Mouse (Mus musculus) CH12.LX (cell line): ENCODE results near the gene Zgrf1. TPM values are rescaled to one million over a fixed set of nuclear protein-coding genes. Genes with fewer than 3 reads are reported as not detected.

Experiments used
- DNase-seq: peaks from one replicate; pipeline ENCODE4 v3.0.0-alpha.2; 2013; ENCODE audit errors: extremely low read depth
- H3K27ac ChIP-seq: 2 replicates; pipeline ENCODE4 v1.5.1; 2012; ENCODE audit warnings: low read depth, mild to moderate bottlenecking, control low read depth, moderate library complexity; ENCODE audit not compliant: insufficient read depth
- H3K27me3 ChIP-seq: replicated peaks from 2 replicates; pipeline ENCODE3; 2012; ENCODE audit warnings: inconsistent platforms
- H3K36me3 ChIP-seq, 2 experiments: replicated peaks in 1 of 2; 2 replicates each; pipeline versions ENCODE3 to v1.6.1; 2012; ENCODE audit warnings: inconsistent platforms in 1 of 2, low read length in 1 of 2, mild to moderate bottlenecking in 1 of 2, mixed read lengths in 1 of 2, moderate library complexity in 1 of 2; ENCODE audit not compliant: control insufficient read depth in 1 of 2, insufficient read depth in 1 of 2
- H3K4me1 ChIP-seq, 2 experiments: 2 replicates each; pipeline ENCODE4 v1.6.1; 2012; ENCODE audit warnings: inconsistent platforms in 1 of 2, moderate library complexity in 1 of 2; ENCODE audit not compliant: insufficient read depth in 2 of 2, control insufficient read depth in 1 of 2
- H3K4me2 ChIP-seq: 2 replicates; pipeline ENCODE4 v1.6.1; 2012; ENCODE audit warnings: low read depth, mild to moderate bottlenecking, control low read depth; ENCODE audit not compliant: poor library complexity, insufficient read depth, severe bottlenecking
- H3K4me3 ChIP-seq, 3 experiments: fragments of 150-350 bp in 1 of 3; sonication (generic) in 1 of 3; replicated peaks in 1 of 3; 2 replicates each; pipeline versions ENCODE3 to v1.5.1; 2011 to 2012; ENCODE audit warnings: low read depth in 2 of 3, low read length in 2 of 3, mild to moderate bottlenecking in 2 of 3, moderate library complexity in 2 of 3, control low read depth in 1 of 3, improper control_type of control experiment in 1 of 3, inconsistent platforms in 1 of 3, mixed read lengths in 1 of 3; ENCODE audit not compliant: poor library complexity in 1 of 3
- H3K79me2 ChIP-seq: replicated peaks from 2 replicates; pipeline ENCODE4 v1.6.1; 2012; ENCODE audit warnings: mild to moderate bottlenecking, moderate library complexity; ENCODE audit not compliant: control insufficient read depth, poor library complexity, insufficient read depth, severe bottlenecking; ENCODE audit errors: extremely low read depth
- H3K9ac ChIP-seq: 2 replicates; pipeline ENCODE4 v1.6.1; 2012; ENCODE audit warnings: low read depth, mild to moderate bottlenecking, control low read depth, moderate library complexity; ENCODE audit not compliant: insufficient read depth
- H3K9me3 ChIP-seq: replicated peaks from 2 replicates; pipeline ENCODE3; 2012; ENCODE audit warnings: low read length, inconsistent platforms, mixed read lengths
- BHLHE40 ChIP-seq: IDR thresholded peaks from 2 replicates; pipeline ENCODE4 v1.6.1; 2011; ENCODE audit warnings: mild to moderate bottlenecking, low read depth, low read length, improper control_type of control experiment
- CTCF ChIP-seq, 2 experiments: IDR thresholded peaks in 1 of 2; conservative IDR thresholded peaks in 1 of 2; 2 replicates each; pipeline ENCODE4 v1.5.1; 2011 to 2012; ENCODE audit warnings: low read depth in 2 of 2, low read length in 2 of 2, improper control_type of control experiment in 1 of 2, inconsistent platforms in 1 of 2, mild to moderate bottlenecking in 1 of 2, moderate library complexity in 1 of 2
- EP300 ChIP-seq: IDR thresholded peaks from 2 replicates; pipeline ENCODE4 v1.6.1; 2011; ENCODE audit warnings: low read length, improper control_type of control experiment
- HCFC1 ChIP-seq: IDR thresholded peaks from 2 replicates; pipeline ENCODE4 v1.6.1; 2012; ENCODE audit warnings: low read depth, mild to moderate bottlenecking, inconsistent platforms, low read length, improper control_type of control experiment
- JUND ChIP-seq: conservative IDR thresholded peaks from 2 replicates; pipeline ENCODE4 v1.6.1; 2011; ENCODE audit warnings: low read depth, low read length, improper control_type of control experiment
- MEF2A ChIP-seq: IDR thresholded peaks from 2 replicates; pipeline ENCODE4 v1.6.1; 2014; ENCODE audit warnings: low read depth, mild to moderate bottlenecking, inconsistent platforms, low read length, improper control_type of control experiment, borderline replicate concordance
- MXI1 ChIP-seq: IDR thresholded peaks from 2 replicates; pipeline ENCODE4 v1.6.1; 2011; ENCODE audit warnings: mild to moderate bottlenecking, low read depth, low read length, improper control_type of control experiment
- MYC ChIP-seq: IDR thresholded peaks from 2 replicates; pipeline ENCODE4 v1.6.1; 2011; ENCODE audit warnings: low read depth, mild to moderate bottlenecking, improper control_type of control experiment, low read length
- POLR2A ChIP-seq: IDR thresholded peaks from 2 replicates; pipeline ENCODE4 v1.6.1; 2011; ENCODE audit warnings: low read depth, mild to moderate bottlenecking, improper control_type of control experiment, low read length
- RAD21 ChIP-seq: IDR thresholded peaks from 2 replicates; pipeline ENCODE4 v1.6.1; 2011; ENCODE audit warnings: low read depth, mild to moderate bottlenecking, low read length, improper control_type of control experiment, moderate library complexity
- SIN3A ChIP-seq: IDR thresholded peaks from 2 replicates; pipeline ENCODE4 v1.6.1; 2012; ENCODE audit warnings: low read length, improper control_type of control experiment, inconsistent platforms
- USF1 ChIP-seq: IDR thresholded peaks from 2 replicates; pipeline ENCODE4 v1.6.1; 2014; ENCODE audit warnings: low read depth, mild to moderate bottlenecking, inconsistent platforms, low read length, improper control_type of control experiment
- USF2 ChIP-seq: conservative IDR thresholded peaks from 2 replicates; pipeline ENCODE4 v1.6.1; 2011; ENCODE audit warnings: low read depth, low read length, improper control_type of control experiment
- ZNF384 ChIP-seq: IDR thresholded peaks from 2 replicates; pipeline ENCODE4 v1.6.1; 2012; ENCODE audit warnings: low read depth, low read length, improper control_type of control experiment, inconsistent platforms
- dilution Hi-C: fragments of 300-500 bp; cut with MboI; formaldehyde crosslinking; loops from 2 replicates; pipeline ENCODE4 v1.14.3; 2020; ENCODE audit warnings: low sequenced_read_pairs; ENCODE audit not compliant: extremely low pct_unique_long_range_greater_than_20kb, extremely low pct_ligation_motif_present
- in situ Hi-C: fragments of 300-500 bp; cut with MboI; formaldehyde crosslinking; loops from 3 replicates; pipeline ENCODE4 v1.14.3; 2019; ENCODE audit warnings: low sequenced_read_pairs, low pct_ligation_motif_present, low pct_unique_long_range_greater_than_20kb, mixed read lengths
- polyA plus RNA-seq: library from polyadenylated mRNA; unstranded; fragments of >175 nt; gene quantifications from 2 replicates; pipeline ENCODE4 v1.2.1, GENCODE M21; 2012; ENCODE audit warnings: low read depth; ENCODE audit not compliant: insufficient read length
- total RNA-seq, 2 experiments: library from RNA; depleted of rRNA; stranded (reverse); fragments of 300-350 nt in 1 of 2; fragments of >200 nt in 1 of 2; gene quantifications; 2 replicates each; pipeline ENCODE4 v1.2.3; 2012 to 2014

Gene Zgrf1
- total and polyA plus RNA-seq, 3 experiments: 7.0 to 10.2 (median 10.1) TPM

DNA sequence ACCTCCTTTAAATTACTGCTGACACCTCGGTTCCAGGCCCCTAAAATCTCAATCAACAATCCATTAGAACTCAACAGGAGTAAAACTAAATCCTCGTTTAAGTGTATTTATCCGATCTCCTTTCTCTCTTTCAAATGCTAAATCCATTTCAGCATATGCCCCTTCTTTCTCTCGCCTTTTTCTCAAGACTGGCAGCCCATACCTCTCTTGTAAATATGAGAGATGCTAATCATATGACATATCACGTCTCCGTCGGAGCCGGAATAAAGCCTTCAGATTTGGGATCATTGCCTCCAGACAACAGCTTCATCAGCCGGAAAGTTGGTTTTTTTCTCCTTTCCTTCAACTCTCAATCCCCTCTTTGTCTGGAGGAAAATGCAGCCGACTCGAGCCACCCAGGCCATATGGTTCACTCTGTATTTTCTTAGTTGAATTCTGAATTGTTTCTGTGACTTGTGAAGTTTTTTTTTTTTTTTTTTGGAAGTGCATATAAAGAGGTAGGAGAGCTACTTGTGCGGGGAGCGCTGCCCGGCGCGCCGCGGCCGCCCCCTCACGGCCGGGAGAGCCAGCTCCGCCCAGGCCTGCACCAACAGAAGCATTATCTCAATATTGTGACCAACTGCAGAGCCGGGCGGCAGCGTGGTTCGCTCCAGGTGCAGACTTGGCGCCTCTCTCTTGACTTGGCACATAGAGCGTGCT lies 72.6 kb downstream of the Zgrf1 start:
- DNase-seq: no peak
- no peak overlapping the region for H3K27ac ChIP-seq

DNA sequence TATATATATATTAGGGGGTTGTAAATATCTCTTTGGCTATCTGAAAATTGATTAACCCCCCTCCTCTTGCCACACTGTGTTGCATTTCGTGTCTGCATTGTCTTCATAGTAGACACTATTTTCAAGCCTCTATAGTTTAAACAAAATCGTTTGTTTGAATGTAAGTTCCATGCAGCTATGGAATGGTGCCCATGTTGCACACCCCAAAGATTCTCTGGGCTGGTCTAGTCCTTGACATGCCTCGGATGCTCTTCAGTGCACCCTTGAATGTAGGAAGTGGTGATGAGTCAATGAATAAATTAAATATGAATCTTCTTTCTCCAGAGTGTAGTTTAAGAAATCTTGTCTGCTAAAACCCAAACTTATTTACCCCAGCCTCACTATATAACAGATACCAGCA lies 73.2 kb downstream of the Zgrf1 start:
- DNase-seq: no peak
- Histone ChIP-seq H3K9ac (no peak overlapping the region), H3K36me3 (no peaks in the 10 kb centered on the region), H3K4me2 (no peak overlapping the region), H3K27me3 (no peaks in the 10 kb centered on the region), H3K4me3 (no peak overlapping the region), H3K27ac (no peak overlapping the region), H3K79me2 (no peaks in the 10 kb centered on the region), H3K9me3 (no peaks in the 10 kb centered on the region), H3K4me1 (no peaks in the 10 kb centered on the region)
- in situ Hi-C loops: loop anchor here (25.0 kb wide), 1 partner anchor 111 kb away; no protein-coding TSS in a partner anchor
- dilution Hi-C loops: no loop called here
- TF ChIP-seq CTCF (conservative IDR thresholded peaks at IDR 0.05 in 1 of 2, IDR thresholded peaks at IDR 0.05 in 1 of 2; ENCODE audit: low read depth in 2 of 2, low read length in 2 of 2) (no peak), RAD21 (no peak), BHLHE40 (no peak), MYC (no peak), HCFC1 (no peak), MEF2A (no peak), USF2 (no peak)

More for the DNA sequence above, 72.6 kb downstream of the Zgrf1 start:
- Histone ChIP-seq H3K4me2 (peak overlapping the region; percentile 29), H3K79me2 (no peaks in the 10 kb centered on the region), H3K9me3 (no peaks in the 10 kb centered on the region), H3K4me1 (no peaks in the 10 kb centered on the region), H3K4me3 (no peak overlapping the region), H3K36me3 (no peaks in the 10 kb centered on the region), H3K9ac (no peak overlapping the region), H3K27me3 (no peaks in the 10 kb centered on the region)
- TF ChIP-seq ZNF384: peak; percentile 27; the same call in 1 of the 2 replicates
- no peak for TF ChIP-seq SIN3A
- TF ChIP-seq POLR2A: no peak
- no peak for TF ChIP-seq USF2
- dilution Hi-C loops (no loop called here), in situ Hi-C loops (loop anchor here (25.0 kb wide), 1 partner anchor 111 kb away; no protein-coding TSS in a partner anchor)

DNA sequence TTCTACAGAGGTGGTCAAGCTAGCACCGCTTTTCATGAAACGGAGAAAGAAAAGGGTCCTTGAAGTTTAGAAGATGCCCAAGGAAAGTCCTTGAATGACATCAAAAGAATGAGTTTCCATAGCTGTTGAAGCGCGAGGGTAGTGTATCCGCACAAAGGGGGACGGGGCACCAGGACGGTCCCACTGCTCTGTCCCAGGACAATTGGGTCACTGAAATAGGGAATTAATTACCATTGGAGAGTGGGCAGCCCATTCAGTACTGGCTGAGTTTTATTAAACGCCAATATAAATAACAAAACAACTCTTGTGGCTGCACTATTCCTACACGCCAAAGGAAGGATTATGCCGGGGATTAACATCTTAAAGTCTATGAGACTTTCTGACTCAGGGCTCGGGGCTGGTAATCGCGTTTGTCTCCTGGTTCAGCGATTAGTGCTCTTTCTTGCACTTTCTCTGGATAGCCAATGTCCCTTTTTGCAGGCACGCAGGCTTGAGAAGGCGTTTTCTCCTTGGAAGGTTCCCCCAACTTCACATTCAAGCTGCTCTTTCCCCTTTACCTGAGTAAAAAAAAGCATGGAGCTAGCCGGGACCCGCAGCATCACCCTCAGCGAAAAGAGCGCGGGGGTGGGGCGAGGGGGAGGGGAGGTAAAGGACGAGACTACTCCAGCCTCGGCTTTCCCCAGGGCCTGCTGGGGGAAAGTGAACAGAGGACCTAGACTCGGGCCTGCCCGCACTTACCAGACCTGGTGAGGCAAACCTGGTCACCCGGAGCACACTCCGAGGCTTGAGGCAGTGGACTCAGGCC lies 74.1 kb downstream of the Zgrf1 start:
- DNase-seq: no peak
- in situ Hi-C loops: loop anchor here (25.0 kb wide), 1 partner anchor 110 kb away; no protein-coding TSS in a partner anchor
- Histone ChIP-seq H3K27ac (no peak overlapping the region), H3K79me2 (no peaks in the 10 kb centered on the region), H3K36me3 (no peaks in the 10 kb centered on the region), H3K27me3 (no peaks in the 10 kb centered on the region), H3K9ac (no peak overlapping the region), H3K4me2 (no peak overlapping the region), H3K4me3 (no peak overlapping the region), H3K9me3 (no peaks in the 10 kb centered on the region), H3K4me1 (no peaks in the 10 kb centered on the region)
- no peak for TF ChIP-seq EP300
- no peak for TF ChIP-seq MXI1
- TF ChIP-seq JUND: no peak
- no peak for TF ChIP-seq SIN3A
- no peak for TF ChIP-seq USF1
- dilution Hi-C loops: no loop called here
